Mouse (Mus musculus) embryo, embryonic 9.5 days (tissue): ENCODE measurements around the gene Cops9.
A peak's percentile ranks its signal among the peaks of the same experiment; 100 is the strongest.

Source experiments
- DNase-seq: peaks from one replicate; pipeline ENCODE4 v3.0.0-alpha.2; 2017; ENCODE audit errors: extremely low spot score

The Cops9 gene

DNA sequence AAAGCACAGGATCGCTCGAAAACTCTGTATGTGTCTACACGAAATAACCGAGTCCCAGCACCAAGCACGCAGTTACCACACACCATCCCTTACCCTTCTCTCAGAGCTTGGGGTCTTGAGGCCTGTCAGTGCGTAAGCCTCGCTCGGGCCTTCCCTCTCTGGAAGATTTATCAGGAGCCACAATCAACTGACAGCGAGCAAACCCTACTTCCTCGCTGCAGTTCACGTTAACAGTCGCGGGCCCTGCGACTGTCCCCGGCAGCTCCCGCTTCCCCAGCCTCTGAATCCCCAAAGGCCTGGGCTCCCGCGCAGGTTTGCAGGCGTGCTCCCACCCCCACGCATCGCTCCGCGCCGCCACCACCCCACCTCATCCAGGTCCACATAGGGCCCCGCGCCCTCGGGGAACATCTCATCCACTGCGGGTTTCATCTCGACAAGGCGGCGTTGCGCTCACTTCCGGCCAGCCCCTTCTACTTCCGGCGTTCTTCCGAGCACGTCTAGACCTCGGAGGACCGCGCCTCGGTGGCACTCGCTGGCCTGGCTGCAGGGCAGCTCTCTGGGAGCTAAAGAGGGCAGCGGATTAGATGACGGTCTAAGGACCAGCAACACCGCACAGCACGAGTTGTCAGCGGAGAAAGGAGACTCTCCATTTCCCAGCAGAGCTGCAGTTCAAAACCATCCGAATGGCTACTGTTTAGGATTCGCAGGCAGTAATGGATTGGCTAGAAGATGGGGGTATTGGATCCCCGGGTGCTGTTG is at the start of gene Cops9:
Gene Cops9 (minus strand): TSS at position 472 of the 759 bp plus-strand sequence.
- DNase-seq = peak; percentile 92

DNA sequence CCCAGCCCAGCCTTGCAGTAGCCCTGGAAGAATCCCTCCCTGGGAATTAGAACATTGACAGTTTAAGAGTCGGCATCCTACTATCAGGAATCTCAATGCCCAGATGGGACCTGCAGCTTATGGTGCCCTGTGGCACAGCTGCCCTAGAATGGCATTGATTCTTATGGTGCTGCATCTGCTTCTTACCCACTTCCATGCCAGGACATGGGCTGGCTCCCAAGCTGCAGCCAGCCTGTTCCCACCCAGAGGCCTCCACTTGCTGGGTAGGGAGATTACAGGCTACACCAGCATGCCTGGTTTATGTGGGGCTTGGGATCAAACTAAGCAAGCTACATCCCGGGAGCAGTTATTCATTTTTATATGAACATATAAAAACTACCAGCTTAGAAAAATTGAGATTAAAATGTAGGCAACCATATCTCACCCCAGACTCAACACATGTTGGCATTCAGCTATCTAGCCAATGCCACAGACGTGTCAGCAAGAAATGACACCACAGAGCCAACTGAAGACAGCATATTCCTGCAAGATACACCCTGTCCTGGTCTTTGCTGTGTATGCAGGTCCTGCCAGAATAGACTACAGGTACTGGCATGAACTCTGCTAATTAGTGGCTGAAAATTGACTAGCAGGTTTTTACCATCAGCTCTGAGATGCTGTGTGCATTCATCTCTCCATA is 49.5 kb upstream of the Cops9 start:
- DNase-seq = no peak

DNA sequence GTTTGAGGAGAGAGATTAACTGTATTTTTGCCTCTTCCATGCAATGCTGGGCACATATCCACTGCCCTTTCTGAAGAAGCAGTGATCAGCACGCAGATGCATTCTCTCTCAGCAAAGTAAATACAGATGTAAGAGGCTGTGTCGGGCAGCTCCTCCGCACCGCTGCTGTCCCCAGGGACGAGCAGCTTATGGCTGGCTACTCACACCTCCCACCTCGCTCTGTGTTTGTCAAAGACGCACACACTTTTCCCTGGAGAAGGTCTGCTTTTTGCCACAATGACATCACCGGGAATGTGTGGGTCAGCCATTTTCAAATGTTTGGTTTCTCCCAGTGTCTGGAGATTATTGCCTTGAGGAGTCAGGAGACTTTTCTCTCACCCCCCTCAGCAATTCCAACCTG is 45.2 kb upstream of the Cops9 start:
- no peak for DNase-seq

DNA sequence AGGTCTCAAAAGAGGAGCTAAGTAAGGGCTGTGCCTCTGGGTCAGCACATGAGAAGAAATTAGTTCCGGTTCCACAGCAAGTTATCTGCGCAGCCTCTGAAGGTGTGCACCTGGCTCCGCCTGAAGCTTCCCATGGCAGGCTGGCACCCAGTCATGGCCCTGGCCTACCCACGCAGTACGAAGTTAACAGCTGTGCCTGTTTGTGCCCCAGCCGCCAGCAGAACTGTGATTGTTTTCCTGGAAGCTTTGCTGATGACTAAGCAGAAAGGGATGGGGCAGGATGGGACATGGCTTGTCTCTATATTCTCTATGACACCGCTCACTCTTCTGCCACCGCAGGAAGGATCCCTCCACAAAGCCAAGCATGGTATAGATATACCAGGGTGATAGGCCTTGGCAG is 41.4 kb upstream of the Cops9 start:
- no peak for DNase-seq

DNA sequence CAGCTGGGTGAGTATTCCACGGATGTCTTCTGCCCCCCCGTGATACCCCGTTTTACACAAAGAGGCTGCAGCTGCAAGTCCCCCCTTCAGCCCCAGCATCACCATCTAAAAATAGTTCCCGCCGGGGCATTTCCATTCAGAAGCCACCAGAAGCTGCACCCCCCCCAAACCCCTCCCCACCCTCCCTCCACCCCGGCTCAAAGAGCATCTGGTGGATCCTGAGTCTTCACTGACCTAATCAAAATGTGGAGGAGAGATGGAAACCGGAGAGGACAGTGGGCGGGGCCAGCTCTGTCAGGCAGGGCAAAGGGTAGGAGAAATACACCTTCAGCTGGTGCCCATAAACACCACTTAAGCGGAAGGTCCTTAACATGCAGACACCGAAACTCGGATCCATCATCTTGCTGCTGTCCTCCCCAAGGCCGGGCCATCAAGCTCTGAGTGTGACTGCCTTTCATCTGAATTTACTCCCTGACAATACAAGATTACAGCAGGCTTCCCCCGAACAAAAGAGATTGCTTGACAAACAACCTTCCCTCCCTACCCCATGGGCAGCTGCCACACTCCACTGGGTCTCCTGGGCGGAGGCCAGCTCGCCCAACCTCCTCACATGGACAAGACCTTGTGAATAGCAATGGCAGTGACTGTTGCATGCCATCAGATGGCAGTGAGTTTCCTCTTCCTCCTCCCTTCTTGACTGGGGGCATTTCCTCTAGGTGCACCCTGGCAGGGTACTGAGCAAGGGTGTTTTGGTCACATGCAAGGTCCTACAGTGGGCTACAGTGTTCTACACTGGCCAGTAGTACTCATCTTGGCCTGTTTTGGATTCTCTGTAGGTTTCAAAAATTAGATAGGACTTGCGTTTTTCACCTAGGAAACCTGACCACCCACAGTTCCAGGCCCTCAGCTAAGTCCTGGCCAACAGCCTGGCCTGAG is 39.2 kb upstream of the Cops9 start:
- peak; percentile 35 for DNase-seq

DNA sequence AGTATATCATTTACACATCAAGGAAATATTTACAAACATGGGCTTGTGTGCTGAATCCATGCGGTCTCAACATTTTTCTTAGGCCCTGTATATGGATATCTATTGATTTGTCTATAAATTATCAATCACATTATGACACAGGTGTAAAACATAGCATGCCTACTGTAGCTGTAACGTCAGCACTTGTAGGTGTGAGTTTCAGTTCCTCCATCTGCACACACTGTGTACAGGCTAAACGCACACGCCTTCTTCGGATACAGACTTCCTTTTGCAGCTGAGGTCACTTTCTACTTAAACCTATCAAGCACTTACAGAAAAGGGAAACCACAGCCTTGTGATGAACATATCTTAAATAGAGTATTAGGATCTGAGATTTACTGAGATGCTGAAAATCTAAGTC is 37.0 kb upstream of the Cops9 start:
- DNase-seq = no peak

DNA sequence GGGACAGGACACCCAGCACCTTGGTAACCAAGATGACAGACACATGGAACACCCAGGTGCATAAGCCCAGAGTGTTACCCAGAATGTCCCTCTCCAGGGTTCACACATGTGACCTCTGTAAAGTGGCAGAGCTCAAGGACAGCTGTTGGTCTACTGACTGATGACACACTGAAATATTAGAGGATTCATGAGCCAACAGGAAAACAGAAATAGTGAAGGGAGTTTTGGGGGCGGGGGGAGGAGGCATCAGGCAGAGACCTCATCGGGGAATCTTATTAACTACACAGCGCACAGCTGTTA is 34.8 kb upstream of the Cops9 start:
- no peak for DNase-seq

DNA sequence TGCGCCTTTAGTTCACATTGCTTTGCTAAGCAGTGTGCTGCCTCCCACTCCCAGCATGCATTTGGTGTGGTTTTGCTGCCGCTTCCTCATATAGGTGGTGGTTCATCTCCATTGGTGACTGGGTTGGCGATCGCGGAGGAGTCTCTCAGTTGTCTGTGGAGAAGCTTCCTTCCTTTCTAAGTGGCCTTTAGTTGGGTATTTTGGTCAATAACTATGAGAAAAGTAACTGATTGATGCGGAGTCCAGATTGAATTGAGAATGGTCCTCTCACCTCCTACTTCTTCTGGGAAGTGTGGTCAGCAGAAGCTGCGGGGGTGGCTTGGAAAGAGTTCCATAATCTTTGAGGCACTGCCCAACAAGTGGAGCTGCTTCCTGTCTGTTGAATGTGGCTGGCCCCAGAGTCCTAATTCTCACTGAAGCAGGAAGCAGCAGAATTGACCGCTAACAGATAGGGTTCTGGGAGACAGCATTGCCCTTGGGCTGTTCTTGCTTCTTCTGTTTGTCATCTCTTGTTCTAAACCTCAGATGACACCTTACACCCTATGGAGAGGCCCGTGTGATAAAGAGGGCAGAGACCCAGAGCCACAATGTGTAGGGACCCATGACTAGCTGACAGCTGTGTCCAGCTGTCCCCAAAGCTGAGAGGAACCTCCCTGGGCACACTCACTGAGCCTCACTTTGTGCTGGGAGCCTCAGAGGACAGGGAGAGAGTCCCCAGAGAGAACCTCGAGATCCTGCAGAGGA is 34.3 kb upstream of the Cops9 start:
- DNase-seq = no peak

DNA sequence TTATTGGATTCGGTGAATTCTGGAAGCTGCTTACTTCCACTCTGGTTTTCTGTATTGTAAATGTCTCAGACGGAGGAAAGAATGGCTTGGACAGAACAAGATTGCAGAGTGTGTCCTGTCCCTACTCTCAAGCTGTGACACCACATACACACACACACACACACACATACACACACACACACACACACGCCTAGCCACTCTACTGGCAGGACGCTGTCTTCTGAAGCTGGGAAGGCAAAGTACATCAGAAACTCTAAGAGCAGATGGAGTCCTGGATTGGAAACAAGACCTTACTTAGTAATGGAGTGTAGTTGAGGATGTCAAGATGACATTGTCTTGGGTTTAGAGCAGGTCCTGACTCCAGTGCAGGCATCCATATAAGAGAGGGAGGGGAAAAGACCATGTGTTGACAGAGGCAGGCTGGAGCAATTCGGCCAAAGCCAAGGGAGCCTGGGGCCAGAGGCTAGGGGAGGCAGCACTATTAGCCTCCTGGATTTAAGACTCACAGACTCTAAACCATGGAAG is 31.5 kb upstream of the Cops9 start:
- DNase-seq = no peak

DNA sequence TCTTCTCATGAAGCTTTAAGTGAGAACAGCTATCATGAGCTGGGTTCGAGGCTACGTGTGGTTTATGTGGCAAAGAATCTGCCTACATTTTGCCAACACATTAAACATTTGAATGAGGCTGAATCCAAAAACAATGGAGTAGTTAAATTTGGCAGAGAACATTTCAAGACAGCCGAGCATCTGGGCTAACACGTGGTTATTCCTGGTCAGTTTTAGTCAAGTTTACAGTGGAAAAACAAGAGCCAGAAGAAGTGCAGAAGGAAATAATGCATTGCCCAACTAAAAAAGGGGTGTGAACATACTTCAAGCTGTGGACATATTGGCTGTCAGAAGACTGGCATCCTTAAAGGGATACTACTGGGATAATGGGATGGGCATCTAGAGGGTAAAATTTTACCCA is 29.5 kb upstream of the Cops9 start:
- no peak for DNase-seq

DNA sequence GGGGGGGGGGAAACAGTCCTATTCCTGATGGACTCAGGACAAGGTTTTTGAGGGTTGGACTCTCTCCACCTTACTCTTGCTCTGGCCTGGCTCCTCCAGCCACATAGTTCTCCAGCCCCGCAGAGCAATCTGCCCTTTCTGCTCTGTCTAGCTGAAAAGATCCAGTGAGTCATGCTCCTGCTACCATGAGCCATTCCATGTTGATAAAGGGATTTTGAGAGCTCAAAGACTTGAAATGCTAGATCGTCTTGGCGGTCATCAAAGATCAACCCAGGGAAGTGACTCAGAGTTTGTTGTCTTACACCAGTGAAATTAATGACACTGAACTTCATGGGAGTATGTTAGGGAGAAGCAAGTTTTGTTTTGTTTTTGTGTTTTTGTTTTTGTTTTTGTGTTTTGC is 27.6 kb upstream of the Cops9 start:
- DNase-seq = no peak

DNA sequence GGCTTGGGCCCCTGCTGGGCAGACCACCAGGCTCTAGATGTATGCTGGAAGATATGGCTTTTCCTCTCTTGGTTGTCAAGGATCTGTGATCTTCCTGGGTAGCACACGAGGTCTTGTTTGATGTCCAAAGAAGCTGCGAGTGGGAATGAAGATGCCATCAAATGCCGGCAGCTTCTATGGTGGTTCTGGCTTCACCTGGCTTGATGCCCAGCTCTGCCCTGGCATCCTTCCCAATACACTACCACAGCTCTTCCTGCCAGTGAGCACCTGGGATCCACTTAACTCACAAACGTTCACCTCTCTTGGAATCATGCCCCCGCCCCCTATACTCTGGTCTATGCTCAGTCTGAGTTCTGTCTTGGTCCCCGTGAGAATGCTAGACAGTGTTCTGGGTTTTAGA is 25.3 kb upstream of the Cops9 start:
- DNase-seq = no peak

DNA sequence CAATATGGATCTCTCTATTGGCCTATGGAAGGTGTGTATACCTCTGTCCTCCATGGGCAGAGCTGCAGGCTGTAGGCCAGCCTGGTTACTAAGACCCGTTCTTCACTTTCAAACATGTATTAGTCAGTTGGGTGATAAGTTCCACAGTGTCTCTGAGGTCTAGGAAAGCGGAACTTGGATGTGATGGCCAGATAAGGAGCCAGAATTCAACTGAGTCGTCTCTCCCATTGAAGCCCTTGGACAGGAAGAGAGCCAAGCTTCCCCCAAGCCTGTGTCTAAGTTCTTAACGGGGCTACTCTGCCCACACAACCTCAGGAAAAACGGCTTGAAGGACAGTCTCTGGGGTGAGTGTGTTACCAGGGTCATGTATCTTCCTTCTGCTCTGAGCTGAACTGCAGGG is 17.6 kb upstream of the Cops9 start:
- no peak for DNase-seq

DNA sequence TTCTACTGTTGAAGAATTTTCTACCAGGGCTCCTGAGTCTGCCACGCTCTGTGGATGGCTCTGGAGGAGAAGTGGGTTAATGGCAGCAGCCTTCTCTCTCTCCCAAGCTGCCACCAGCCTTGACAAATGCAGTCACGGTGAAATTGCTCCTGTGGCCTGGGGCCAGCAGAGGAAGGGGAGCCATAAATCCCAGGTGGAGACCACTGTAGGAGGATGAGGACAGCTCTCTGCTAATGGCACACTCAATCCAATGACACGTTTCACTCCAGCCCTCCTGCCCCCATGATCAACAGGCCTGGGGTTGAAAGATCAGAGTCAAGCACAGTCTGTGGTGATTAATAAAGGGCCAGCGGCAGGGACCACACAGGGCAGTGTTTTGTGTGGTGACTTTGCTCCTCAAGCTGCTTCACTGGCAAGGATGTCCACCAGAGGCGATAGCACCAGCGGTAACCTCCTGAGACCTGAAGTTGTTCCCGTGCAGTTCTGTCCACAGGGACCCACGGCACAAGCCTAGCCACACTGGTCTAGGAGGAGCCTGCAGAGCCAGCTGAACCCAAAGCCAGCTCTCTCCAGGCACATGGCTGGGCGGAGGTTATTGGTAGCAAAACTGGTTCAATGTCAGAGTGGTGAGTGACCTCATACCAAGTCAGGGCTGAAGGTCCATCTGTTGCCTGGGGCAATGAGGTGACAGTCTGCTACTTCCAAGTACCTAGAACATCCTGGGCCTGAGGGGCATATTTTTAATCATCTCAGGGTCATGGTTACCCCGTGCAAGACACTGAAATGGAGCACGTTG is 15.4 kb upstream of the Cops9 start:
- no peak for DNase-seq

DNA sequence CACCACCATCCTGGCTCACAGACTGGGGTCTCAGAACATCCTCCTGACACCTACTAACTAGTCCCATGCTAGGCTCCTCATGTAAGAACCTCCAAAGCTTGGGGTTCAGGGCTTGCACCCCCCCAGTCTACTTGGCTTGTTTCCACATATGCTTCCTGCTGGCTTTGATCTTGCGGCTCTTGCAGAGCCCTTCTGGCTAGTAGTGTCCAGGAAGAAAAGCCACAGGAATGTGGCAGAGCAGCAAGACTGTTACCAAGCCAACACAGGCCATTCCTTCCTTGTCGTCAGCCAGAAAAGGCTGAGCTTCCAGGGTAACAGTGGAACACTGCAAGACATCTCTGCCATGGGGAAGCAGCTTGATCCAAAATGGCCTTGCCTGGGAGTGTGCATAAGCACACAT is 12.9 kb upstream of the Cops9 start:
- DNase-seq = no peak

DNA sequence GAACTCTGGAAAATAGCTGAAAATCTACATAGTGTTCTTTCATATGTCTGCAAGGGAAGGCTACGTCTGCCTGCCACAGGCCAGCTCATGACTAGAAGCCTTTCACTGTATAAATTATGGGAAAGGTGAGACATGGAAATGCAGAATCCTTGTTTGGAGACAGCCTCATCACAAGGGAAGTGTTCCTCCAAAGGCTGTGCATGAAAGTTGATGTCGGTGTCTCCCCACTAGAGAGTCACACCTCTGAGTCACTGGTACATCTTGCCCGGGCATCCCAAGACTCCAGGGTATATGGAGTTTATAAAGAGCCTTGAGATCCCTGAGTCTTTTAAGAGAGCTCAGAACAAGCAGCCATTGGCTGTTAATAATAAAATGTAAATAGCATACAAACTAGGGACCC is 11.4 kb upstream of the Cops9 start:
- no peak for DNase-seq

DNA sequence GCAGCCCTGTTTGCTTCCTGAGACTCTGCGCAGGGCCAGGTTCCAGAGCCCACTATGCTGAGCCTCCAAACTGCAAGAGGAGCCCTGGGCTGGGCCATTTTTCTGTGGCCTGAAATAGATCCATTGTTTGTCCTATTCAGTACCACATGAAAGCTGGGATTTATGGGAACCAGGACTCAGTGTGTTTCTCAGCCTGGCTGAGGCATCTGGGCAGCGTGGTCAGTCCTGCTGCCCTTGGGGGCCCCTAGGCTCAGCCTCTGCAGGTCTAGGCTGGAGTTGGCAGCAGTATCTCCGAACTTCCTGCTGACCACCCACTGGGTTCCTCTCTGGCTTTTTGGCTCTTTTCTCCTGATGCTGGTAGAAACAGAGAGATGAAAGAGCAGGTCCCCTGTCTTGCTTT is 9.7 kb upstream of the Cops9 start:
- no peak for DNase-seq

DNA sequence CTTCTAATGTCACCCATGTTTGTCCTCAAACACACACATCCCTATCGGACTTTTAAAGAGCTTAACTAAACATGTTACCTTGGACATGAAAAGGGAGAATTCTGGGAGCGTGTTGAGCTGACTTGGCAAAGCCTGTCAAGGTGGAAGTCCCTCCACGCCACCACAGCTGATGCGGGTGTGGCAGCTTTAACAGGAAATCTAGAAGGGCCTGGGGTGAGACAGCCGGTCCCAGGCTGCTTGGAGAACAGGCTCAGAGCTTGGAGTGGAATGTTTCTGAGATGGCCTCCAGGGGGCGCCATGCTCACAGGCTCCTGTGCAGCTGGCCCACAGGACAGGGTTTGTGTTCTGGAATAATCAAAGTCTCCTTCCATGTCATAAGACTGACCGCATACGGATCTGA is 6.9 kb upstream of the Cops9 start, which contains the start of gene Otos:
Gene Otos (minus strand): TSS at position 169 of the 400 bp plus-strand sequence.
- peak; percentile 73 for DNase-seq

DNA sequence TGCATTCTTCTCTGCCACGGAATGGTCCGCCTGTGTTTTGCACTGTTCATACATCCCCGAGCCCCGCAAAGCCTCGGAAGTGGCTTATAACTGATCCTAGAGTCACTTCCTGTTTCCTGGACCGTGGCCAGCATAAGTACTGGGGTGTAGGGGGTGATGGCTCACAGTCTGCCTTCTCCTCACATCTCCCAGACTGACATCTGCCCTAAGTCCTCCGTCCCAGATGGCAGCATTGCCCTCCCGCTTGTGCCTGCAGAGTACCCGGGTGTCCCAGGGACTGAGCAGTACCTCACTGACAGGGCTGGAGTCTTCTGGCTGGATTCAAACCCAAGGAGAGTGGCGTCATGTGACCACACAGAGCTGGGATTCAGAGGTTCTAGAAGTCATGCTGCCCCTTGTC is 6.4 kb upstream of the Cops9 start:
- DNase-seq = no peak

DNA sequence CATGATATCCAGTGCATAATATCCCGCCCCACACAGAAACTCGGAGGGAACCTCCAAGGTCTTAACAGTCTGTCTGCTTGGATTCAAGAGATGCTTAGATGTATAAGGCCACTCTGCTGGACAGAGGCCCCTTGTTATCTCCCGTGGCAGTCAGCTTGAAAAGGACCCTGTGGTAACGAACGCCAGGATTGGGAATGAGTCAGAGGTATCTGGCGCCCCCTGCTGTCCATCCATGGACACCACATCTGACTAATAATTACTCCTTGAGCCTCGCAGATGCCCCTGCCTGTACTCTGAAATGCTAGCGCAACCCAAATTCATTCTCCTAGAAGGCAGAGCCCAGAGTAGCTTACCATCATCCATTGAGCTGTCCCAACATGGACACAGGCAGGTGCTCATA is 6.0 kb upstream of the Cops9 start:
- peak; percentile 83 for DNase-seq

DNA sequence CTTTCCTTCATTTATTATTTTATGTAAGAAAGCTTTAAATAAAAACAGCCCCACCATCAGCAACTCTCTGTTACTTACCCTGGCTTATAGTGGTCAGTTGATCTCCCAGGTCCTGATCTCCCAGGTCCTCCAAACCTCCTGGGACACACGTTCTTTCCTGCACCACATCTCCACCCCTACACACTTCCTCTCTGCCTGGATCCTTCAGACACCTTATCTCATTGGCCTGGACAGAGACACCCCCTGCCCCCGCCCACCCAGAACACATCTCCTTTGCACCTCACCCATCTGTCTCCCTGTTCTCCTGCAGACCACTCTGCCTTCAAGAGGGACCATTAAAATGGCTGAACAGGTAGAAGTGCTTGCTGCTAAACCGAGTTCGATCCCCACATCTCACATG is 5.2 kb upstream of the Cops9 start:
- DNase-seq = no peak
